11 mouse cellular contexts compared by ENCODE assay signal in the genomic region with DNA sequence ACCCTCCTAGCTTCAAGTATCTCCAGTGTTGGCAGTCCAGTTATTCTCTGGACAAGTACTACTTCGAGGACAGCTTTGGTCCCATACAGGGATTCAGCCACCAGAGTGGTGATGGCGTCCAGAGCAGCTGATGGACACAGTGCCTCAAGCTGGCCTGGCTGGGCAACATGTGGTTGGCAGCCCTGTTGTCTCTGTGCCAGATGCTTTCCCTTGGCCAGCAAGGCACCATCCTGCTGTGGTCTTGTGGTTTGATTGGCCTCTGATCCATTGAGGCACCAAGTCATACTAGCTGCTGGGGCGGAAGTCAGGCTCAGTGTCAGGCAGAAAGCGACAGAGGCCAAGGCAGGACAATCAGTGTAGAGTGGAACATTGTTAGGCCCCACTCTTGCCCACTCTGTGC. TPM values are rescaled to one million over a fixed set of nuclear protein-coding genes. Genes with fewer than 3 reads are reported as not detected.
DNase-seq lines count a peak whose midpoint lies in the region; ATAC-seq lines count a peak whose summit lies in the region.
"Had no signal": no experiment of that assay in that cellular context is flagged by ENCODE, and none has a peak within 500 bp of the region (broad histone marks: within the 10 kb centered on the region; RNA-seq: fewer than 3 reads in every experiment).

No protein-coding gene starts in this region.

- H3K27ac ChIP-seq in hindbrain, embryonic 13.5 days, result no peak overlapping the region
- no peak overlapping the region; the same call in 1 of the 2 replicates for H3K27ac ChIP-seq in hindbrain, embryonic 16.5 days (ENCODE audit: low read depth, low read length)
- H3K27ac ChIP-seq in limb, embryonic 12.5 days, result peak overlapping the region; percentile 98
- H3K27ac ChIP-seq: liver, embryonic 13.5 days had no signal

- peak; percentile 88 for DNase-seq in 416B (ENCODE audit: low read depth)
- peak; percentile 37 for DNase-seq in Muller cell, postnatal 12 days (ENCODE audit: inconsistent ontology term)
- DNase-seq in right cerebral cortex, postnatal 36 days (ENCODE audit: low spot score in 2 of 2), result no peak
- DNase-seq in natural killer cell, adult 2 months (ENCODE audit: low spot score in 2 of 2), result no peak
- no peak for DNase-seq in urinary bladder, adult 2 months (ENCODE audit: low spot score)
- DNase-seq: adrenal gland, postnatal 25 days; cerebellum, postnatal 25 days; liver, embryonic 13.5 days had no signal

- H3K4me2 ChIP-seq in hindbrain, embryonic 13.5 days, result no peak overlapping the region
- no peak overlapping the region for H3K4me2 ChIP-seq in hindbrain, embryonic 16.5 days (ENCODE audit: low read length)
- peak overlapping the region; percentile 22 for H3K4me2 ChIP-seq in limb, embryonic 12.5 days
- H3K4me2 ChIP-seq: liver, embryonic 13.5 days had no signal

- peaks cover 74% of the 10 kb centered on the region for H3K27me3 ChIP-seq in hindbrain, embryonic 13.5 days
- peaks cover 17% of the 10 kb centered on the region for H3K27me3 ChIP-seq in hindbrain, embryonic 16.5 days (replicated peaks; ENCODE audit: control insufficient read depth, insufficient read depth, low read length)
- peaks cover 36% of the 10 kb centered on the region for H3K27me3 ChIP-seq in limb, embryonic 12.5 days

- no peak for ATAC-seq in hindbrain, embryonic 13.5 days (ENCODE audit: low FRiP score)
- ATAC-seq in hindbrain, embryonic 16.5 days, result no peak
- ATAC-seq in limb, embryonic 12.5 days (ENCODE audit: insufficient number of reproducible peaks, insufficient read depth, low FRiP score, low TSS enrichment, low read depth), result no peak

- peaks cover 45% of the 10 kb centered on the region for H3K4me1 ChIP-seq in hindbrain, embryonic 13.5 days (replicated peaks)
- peaks cover 32% of the 10 kb centered on the region for H3K4me1 ChIP-seq in hindbrain, embryonic 16.5 days (ENCODE audit: control insufficient read depth, insufficient read depth, low read depth, low read length)
- peaks cover 72% of the 10 kb centered on the region for H3K4me1 ChIP-seq in limb, embryonic 12.5 days (replicated peaks)

- H3K4me3 ChIP-seq in hindbrain, embryonic 13.5 days, result no peak overlapping the region
- H3K4me3 ChIP-seq in hindbrain, embryonic 16.5 days (ENCODE audit: low read length), result no peak overlapping the region
- H3K4me3 ChIP-seq in limb, embryonic 12.5 days (replicated peaks), result no peak overlapping the region
- H3K4me3 ChIP-seq: liver, embryonic 13.5 days had no signal

- WGBS in hindbrain, embryonic 13.5 days, result 88% methylated on average over 4 of the region's 4 CpGs
- 75% methylated on average over 4 of the region's 4 CpGs for WGBS in hindbrain, embryonic 16.5 days
- 80% methylated on average over 4 of the region's 4 CpGs for WGBS in limb, embryonic 12.5 days

- H3K9me3 ChIP-seq in hindbrain, embryonic 13.5 days, result no peaks in the 10 kb centered on the region
- H3K9me3 ChIP-seq in hindbrain, embryonic 16.5 days (ENCODE audit: control insufficient read depth, low read length), result no peaks in the 10 kb centered on the region
- H3K9me3 ChIP-seq in limb, embryonic 12.5 days, result no peaks in the 10 kb centered on the region
- H3K9me3 ChIP-seq: liver, embryonic 13.5 days had no signal

- 0 out of 2 replicates have a peak overlapping the region, but pooled peaks have one; percentile 19 for H3K9ac ChIP-seq in hindbrain, embryonic 13.5 days
- H3K9ac ChIP-seq in hindbrain, embryonic 16.5 days (ENCODE audit: low read depth, low read length), result no peak overlapping the region
- peak overlapping the region; percentile 23; the same call in 1 of the 2 replicates for H3K9ac ChIP-seq in limb, embryonic 12.5 days (replicated peaks)
- H3K9ac ChIP-seq: liver, embryonic 13.5 days had no signal

- no peaks in the 10 kb centered on the region for H3K36me3 ChIP-seq in hindbrain, embryonic 13.5 days
- H3K36me3 ChIP-seq in hindbrain, embryonic 16.5 days (ENCODE audit: control insufficient read depth, insufficient read depth, low read length), result no peaks in the 10 kb centered on the region
- H3K36me3 ChIP-seq in limb, embryonic 12.5 days, result peaks cover 42% of the 10 kb centered on the region
- H3K36me3 ChIP-seq: liver, embryonic 13.5 days had no signal

RNA-seq across cellular contexts. Expression of gene Scarf2, which starts 12.0 kb away (rescaled TPM):
- polyA plus RNA-seq in hindbrain, embryonic 13.5 days (2015; fragmentation: Nextera tagmentation; extraction: Ambion mirVana), result 1.6 and 2.0 TPM in 2 replicates
- 1.4 TPM in 2 replicates for polyA plus RNA-seq in hindbrain, embryonic 16.5 days (2015; fragmentation: Nextera tagmentation; extraction: Ambion mirVana)
- 41.0 and 46.3 TPM in 2 replicates for polyA plus RNA-seq in limb, embryonic 12.5 days (2016; fragmentation: Nextera tagmentation; extraction: Ambion mirVana)
- 36.0 and 45.5 TPM in 2 replicates for polyA plus RNA-seq in urinary bladder, adult 2 months (2012; rRNA removed)

RNA-seq across cellular contexts. Expression of gene B830017H08Rik, which starts 23.8 kb away (rescaled TPM):
- polyA plus RNA-seq in hindbrain, embryonic 13.5 days (2015; fragmentation: Nextera tagmentation; extraction: Ambion mirVana), result 2.1 and 2.2 TPM in 2 replicates
- polyA plus RNA-seq in hindbrain, embryonic 16.5 days (2015; fragmentation: Nextera tagmentation; extraction: Ambion mirVana), result 3.3 and 3.9 TPM in 2 replicates
- polyA plus RNA-seq in limb, embryonic 12.5 days (2016; fragmentation: Nextera tagmentation; extraction: Ambion mirVana), result 0.27 and 0.56 TPM in 2 replicates
- not detected in 2 replicates for polyA plus RNA-seq in urinary bladder, adult 2 months (2012; rRNA removed)
- polyA plus RNA-seq: liver, embryonic 13.5 days had no signal

RNA-seq across cellular contexts. Expression of gene Car15, which starts 29.0 kb away (rescaled TPM):
- 4.5 and 4.8 TPM in 2 replicates for polyA plus RNA-seq in hindbrain, embryonic 13.5 days (2015; fragmentation: Nextera tagmentation; extraction: Ambion mirVana)
- 3.5 and 3.8 TPM in 2 replicates for polyA plus RNA-seq in hindbrain, embryonic 16.5 days (2015; fragmentation: Nextera tagmentation; extraction: Ambion mirVana)
- polyA plus RNA-seq in limb, embryonic 12.5 days (2016; fragmentation: Nextera tagmentation; extraction: Ambion mirVana), result 2.9 and 3.6 TPM in 2 replicates
- polyA plus RNA-seq in urinary bladder, adult 2 months (2012; rRNA removed), result 2.3 and 4.0 TPM in 2 replicates

RNA-seq across cellular contexts. Expression of gene Klhl22, which starts 49.7 kb away (rescaled TPM):
- 70.9 and 77.6 TPM in 2 replicates for polyA plus RNA-seq in hindbrain, embryonic 13.5 days (2015; fragmentation: Nextera tagmentation; extraction: Ambion mirVana)
- 90.2 and 98.7 TPM in 2 replicates for polyA plus RNA-seq in hindbrain, embryonic 16.5 days (2015; fragmentation: Nextera tagmentation; extraction: Ambion mirVana)
- polyA plus RNA-seq in limb, embryonic 12.5 days (2016; fragmentation: Nextera tagmentation; extraction: Ambion mirVana), result 87.7 and 88.5 TPM in 2 replicates
- 38.8 and 40.9 TPM in 2 replicates for polyA plus RNA-seq in urinary bladder, adult 2 months (2012; rRNA removed)

Comparison
In these comparisons a context has a peak if more than half of its experiments do, and no peak if none do; other contexts are left out.
1. DNase-seq: peak in 416B (single experiment) and Muller cell, postnatal 12 days (single experiment); none in right cerebral cortex, postnatal 36 days (0 of 2), natural killer cell, adult 2 months (0 of 2) and urinary bladder, adult 2 months (single experiment).
2. RNA of gene Scarf2, which starts 12.0 kb away (polyA plus RNA-seq): 41.0 to 46.3 TPM in limb, embryonic 12.5 days and 36.0 to 45.5 TPM in urinary bladder, adult 2 months; 1.6 to 2.0 TPM in hindbrain, embryonic 13.5 days and 1.4 TPM in hindbrain, embryonic 16.5 days; every median in the first group is over 10 times any median in the second.